Mouse (Mus musculus): ENCODE measurements around the gene Scml4. TPM values are rescaled to one million over a fixed set of nuclear protein-coding genes. Genes with fewer than 3 reads are reported as not detected.

The Scml4 gene
- polyA plus RNA-seq, 1 experiment from 2014 or later = 1.3 TPM

DNA sequence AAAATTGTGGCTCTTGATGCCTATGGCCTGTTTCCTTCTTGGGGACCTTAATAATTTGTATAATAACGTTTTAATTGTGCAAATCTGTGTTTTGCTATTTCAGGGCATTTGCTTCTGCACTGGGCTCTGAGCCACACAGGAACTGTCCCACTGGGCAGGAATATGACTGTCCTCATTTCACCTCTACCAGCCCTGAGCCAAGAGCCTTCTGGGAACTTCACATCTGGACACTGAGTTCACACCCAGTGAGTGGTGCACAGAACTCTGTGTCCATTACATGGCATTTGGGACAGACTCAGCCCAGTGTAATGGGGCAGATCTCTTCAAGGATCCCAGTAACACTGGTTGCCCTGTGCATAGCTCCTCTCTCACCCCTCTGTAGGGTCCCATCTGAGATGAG lies 16.8 kb upstream of the Scml4 start:
- 76% methylated on average over 1 of the region's 1 CpGs for WGBS
- Histone ChIP-seq H3K9ac (no peak overlapping the region), H3K4me1 (0 out of 2 replicates have a peak, but pooled peaks cover 5% of the 10 kb centered on the region), H3K27me3 (no peaks in the 10 kb centered on the region), H3K4me3 (no peak overlapping the region), H3K27ac (no peak overlapping the region), H3K9me3 (no peaks in the 10 kb centered on the region), H3K4me2 (no peak overlapping the region), H3K36me3 (peaks cover 3% of the 10 kb centered on the region; the same call in 1 of the 2 replicates)
- ATAC-seq (ENCODE audit: insufficient number of reproducible peaks, low FRiP score, low TSS enrichment, low read depth) = no peak

DNA sequence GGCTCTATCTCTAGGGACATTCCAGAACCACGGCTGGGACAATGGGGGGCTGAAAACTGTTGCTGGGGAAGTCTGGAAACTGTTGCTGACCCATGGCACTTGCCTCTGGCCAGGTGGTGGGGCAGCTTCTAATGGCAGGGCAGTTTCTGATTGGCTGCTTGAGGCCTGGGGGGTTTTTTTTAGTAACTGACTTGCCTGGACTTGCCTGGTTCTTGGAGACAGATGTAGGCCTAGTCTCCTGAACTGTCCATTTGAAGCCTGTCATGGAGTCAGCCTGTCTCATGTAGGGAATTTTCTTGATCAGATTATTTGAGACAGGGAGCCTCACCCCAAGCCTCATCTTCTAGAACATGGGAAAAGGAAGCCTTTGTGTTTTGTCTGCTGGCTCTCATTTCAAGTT lies 14.7 kb upstream of the Scml4 start:
- Histone ChIP-seq H3K27me3 (no peaks in the 10 kb centered on the region), H3K4me1 (0 out of 2 replicates have a peak, but pooled peaks cover 5% of the 10 kb centered on the region), H3K36me3 (no peaks in the 10 kb centered on the region), H3K9me3 (no peaks in the 10 kb centered on the region), H3K4me3 (no peak overlapping the region), H3K9ac (no peak overlapping the region), H3K27ac (no peak overlapping the region), H3K4me2 (no peak overlapping the region)
- 22% methylated on average over 1 of the region's 1 CpGs for WGBS
- ATAC-seq (ENCODE audit: insufficient number of reproducible peaks, low FRiP score, low TSS enrichment, low read depth) = no peak

DNA sequence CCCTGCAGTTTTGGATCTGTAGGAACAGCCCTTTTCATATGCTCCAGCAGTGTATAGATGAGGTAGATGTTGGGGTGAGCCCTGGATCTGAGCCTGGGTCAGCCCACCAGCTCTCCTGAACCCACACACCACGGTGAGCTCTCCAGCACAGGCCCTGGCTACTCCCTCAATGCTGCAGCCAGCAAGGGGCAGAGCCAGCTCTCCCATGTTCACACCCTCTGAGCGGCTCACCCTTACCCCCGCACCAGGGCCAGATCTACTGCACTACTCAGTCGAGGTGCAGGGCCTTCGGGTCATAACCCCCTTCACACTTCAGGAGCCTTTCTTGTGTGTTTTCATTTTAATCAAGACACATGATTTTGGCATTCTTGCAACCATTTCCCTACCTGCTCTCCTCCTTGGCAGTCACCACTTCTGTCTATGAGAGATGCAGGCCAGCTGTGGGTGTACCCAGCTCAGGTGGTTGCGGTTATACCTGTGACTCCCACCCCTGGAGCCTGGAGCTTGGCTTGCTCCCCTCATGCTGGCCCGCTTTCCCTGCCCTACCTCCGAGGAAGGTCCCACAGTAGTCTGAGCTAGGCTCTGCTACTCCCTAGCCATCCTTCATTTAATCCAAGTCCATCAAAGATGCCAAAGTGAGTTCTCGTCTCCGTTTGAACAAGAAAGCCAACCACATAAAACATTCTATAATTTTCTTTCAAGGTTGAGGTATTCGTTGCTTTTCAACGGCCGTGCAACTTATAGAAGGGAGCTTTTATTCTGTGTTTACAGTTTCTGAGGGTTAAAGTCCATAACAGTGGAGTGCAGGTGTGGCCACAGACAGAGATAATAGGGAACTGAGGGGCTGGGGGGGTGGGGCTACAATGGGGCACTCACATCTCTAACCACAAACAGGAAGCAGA lies 11.7 kb upstream of the Scml4 start:
- Histone ChIP-seq H3K4me1 (0 out of 2 replicates have a peak, but pooled peaks cover 5% of the 10 kb centered on the region), H3K36me3 (no peaks in the 10 kb centered on the region), H3K4me2 (no peak overlapping the region), H3K27ac (no peak overlapping the region), H3K4me3 (no peak overlapping the region), H3K27me3 (no peaks in the 10 kb centered on the region), H3K9ac (no peak overlapping the region), H3K9me3 (no peaks in the 10 kb centered on the region)
- 84% methylated on average over 13 of the region's 13 CpGs for WGBS
- ATAC-seq (ENCODE audit: insufficient number of reproducible peaks, low FRiP score, low TSS enrichment, low read depth) = no peak

DNA sequence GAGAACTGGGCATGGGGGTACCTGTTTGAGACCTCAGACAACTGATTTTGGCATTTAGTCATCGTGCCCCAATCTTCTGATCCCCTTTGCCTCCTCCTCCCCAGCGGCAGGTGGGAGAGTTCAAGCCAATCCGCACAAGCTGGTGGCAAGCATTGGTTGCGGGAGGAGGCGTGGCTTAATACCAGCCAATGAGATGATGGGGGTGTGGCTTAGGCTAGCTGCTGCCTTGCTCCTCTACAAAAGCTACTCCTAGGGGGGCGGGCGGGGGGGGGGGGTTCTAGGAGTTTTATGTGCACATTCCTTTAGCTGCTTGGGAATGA lies 11.1 kb upstream of the Scml4 start:
- Histone ChIP-seq H3K4me3 (no peak overlapping the region), H3K27ac (no peak overlapping the region), H3K9ac (no peak overlapping the region), H3K4me2 (no peak overlapping the region), H3K27me3 (no peaks in the 10 kb centered on the region), H3K36me3 (no peaks in the 10 kb centered on the region), H3K9me3 (no peaks in the 10 kb centered on the region), H3K4me1 (0 out of 2 replicates have a peak, but pooled peaks cover 5% of the 10 kb centered on the region)
- WGBS = 88% methylated on average over 7 of the region's 7 CpGs
- ATAC-seq (ENCODE audit: insufficient number of reproducible peaks, low FRiP score, low TSS enrichment, low read depth) = no peak

DNA sequence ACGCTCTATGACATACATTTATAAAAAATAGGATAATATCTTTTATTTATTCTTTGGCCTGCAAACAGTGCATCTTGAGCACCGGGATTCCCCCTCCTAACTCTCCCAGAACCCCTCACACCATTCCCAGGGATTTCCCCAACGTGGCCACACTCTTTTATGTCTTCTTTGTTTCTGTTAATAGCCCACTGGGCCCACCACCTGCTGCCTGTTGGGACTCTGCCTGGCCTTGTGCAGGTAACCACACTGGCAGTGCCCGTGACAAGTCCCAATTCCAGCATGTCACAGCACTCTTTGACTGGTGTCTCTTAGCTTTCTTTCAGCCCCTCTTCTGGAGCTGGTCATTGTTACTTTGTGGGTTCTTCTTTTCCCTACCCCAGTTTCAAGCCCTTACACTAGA lies 5.3 kb upstream of the Scml4 start:
- WGBS = 62% methylated on average over 4 of the region's 4 CpGs
- Histone ChIP-seq H3K9ac (no peak overlapping the region), H3K9me3 (no peaks in the 10 kb centered on the region), H3K4me3 (no peak overlapping the region), H3K4me2 (no peak overlapping the region), H3K36me3 (no peaks in the 10 kb centered on the region), H3K27me3 (no peaks in the 10 kb centered on the region), H3K27ac (no peak overlapping the region), H3K4me1 (peaks cover 7% of the 10 kb centered on the region; the same call in 1 of the 2 replicates)
- no peak for ATAC-seq (ENCODE audit: insufficient number of reproducible peaks, low FRiP score, low TSS enrichment, low read depth)

DNA sequence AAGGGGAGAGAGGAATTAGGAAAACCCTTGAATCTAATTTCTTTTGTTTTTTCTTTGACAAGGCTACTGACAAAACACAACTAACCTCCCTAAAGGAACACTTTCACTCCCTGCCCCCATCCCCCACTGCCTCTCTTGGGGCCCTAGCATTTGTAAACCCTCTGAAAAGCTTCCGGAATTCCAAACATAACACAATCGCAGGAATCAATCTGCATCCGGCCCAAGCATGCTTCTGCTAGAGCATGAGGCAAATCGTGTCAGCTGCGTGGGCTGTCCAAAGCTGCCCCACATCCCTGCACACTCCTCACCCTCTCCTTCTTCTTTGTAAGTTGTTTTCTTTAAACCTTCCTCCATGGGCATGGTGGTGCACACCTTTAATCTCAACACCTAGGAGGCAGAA lies 4.9 kb upstream of the Scml4 start:
- Histone ChIP-seq H3K9ac (no peak overlapping the region), H3K36me3 (no peaks in the 10 kb centered on the region), H3K4me1 (peaks cover 10% of the 10 kb centered on the region; the same call in 1 of the 2 replicates), H3K27ac (no peak overlapping the region), H3K4me3 (no peak overlapping the region), H3K27me3 (no peaks in the 10 kb centered on the region), H3K9me3 (no peaks in the 10 kb centered on the region), H3K4me2 (no peak overlapping the region)
- WGBS = 38% methylated on average over 5 of the region's 5 CpGs
- no peak for ATAC-seq (ENCODE audit: insufficient number of reproducible peaks, low FRiP score, low TSS enrichment, low read depth)

DNA sequence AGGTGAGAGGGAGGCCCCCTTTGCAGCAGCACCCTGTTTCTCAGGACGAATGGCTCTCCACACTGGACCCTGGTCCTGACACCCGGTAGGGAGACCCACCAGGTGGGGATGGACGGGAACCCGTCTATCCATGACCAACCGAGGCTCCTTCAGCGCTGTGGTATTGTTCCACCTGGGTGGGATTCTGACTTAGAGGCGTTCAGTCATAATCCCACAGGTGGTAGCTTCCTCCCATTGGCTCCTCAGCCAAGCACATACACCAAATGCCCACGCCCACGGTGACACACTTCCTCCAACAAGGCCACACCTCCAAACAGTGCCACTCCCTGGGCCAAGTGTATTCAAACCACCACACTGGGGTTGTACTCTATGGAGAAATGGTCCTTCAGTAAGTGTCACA lies 3.6 kb upstream of the Scml4 start:
- 98% methylated on average over 9 of the region's 9 CpGs for WGBS
- Histone ChIP-seq H3K36me3 (no peaks in the 10 kb centered on the region), H3K27me3 (0 out of 2 replicates have a peak, but pooled peaks cover 3% of the 10 kb centered on the region), H3K9me3 (no peaks in the 10 kb centered on the region), H3K9ac (no peak overlapping the region), H3K4me2 (no peak overlapping the region), H3K27ac (no peak overlapping the region), H3K4me3 (no peak overlapping the region), H3K4me1 (peaks cover 14% of the 10 kb centered on the region)
- no peak for ATAC-seq (ENCODE audit: insufficient number of reproducible peaks, low FRiP score, low TSS enrichment, low read depth)

DNA sequence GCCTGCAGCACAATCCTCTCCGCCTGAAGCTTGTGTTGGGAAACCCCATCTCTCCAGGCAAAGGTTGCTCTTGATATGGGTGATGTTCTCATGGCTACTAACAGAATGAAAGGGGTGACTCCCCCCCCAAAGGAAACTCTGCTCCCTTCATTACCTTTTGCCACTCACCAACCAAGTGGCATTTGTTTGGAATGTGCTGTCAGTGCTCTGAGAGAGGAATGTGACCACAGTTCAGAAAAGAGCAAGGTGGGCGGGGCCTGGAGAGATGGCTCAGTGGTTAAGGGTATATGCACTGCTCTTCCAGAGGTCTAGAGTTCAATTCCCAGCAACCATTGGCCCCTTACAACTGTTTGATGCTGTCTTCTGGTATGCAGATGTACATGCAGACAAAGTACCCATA lies 3.1 kb upstream of the Scml4 start:
- Histone ChIP-seq H3K4me1 (peaks cover 16% of the 10 kb centered on the region), H3K27me3 (0 out of 2 replicates have a peak, but pooled peaks cover 3% of the 10 kb centered on the region)
- 87% methylated on average over 2 of the region's 2 CpGs for WGBS

DNA sequence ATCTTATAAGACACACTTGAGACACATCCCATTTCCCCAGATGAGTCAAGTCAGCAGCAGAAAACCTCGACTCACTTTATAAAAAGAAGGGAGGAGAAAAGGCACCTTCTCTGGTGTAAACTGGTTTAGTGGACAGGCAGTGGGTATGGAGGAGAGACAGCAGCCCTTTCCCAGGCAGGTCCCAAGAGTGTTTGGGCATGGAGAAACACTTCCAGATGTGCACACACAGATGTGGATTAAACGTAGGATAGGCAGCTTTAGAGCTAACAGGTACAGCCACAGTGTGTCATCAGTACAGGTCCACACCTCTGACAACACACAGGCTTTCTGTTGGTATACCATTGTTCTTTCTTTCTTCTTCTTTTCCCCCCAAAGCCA lies 400 bp upstream of the Scml4 start:
- ATAC-seq (ENCODE audit: insufficient number of reproducible peaks, low FRiP score, low TSS enrichment, low read depth) = no peak
- H3K9me3 ChIP-seq = no peaks in the 10 kb centered on the region
- no peak overlapping the region for H3K9ac ChIP-seq
- no peaks in the 10 kb centered on the region for H3K36me3 ChIP-seq
- H3K4me3 ChIP-seq = no peak overlapping the region
- H3K4me1 ChIP-seq = peaks cover 35% of the 10 kb centered on the region
- 0 out of 2 replicates have a peak, but pooled peaks cover 3% of the 10 kb centered on the region for H3K27me3 ChIP-seq
- H3K27ac ChIP-seq = no peak overlapping the region
- 25% methylated on average over 2 of the region's 2 CpGs for WGBS
- no peak overlapping the region for H3K4me2 ChIP-seq

More for the DNA sequence above, 3.1 kb upstream of the Scml4 start:
- Histone ChIP-seq H3K9me3 (no peaks in the 10 kb centered on the region), H3K36me3 (no peaks in the 10 kb centered on the region), H3K27ac (no peak overlapping the region), H3K4me2 (no peak overlapping the region), H3K9ac (no peak overlapping the region), H3K4me3 (no peak overlapping the region)
- no peak for ATAC-seq (ENCODE audit: insufficient number of reproducible peaks, low FRiP score, low TSS enrichment, low read depth)

DNA sequence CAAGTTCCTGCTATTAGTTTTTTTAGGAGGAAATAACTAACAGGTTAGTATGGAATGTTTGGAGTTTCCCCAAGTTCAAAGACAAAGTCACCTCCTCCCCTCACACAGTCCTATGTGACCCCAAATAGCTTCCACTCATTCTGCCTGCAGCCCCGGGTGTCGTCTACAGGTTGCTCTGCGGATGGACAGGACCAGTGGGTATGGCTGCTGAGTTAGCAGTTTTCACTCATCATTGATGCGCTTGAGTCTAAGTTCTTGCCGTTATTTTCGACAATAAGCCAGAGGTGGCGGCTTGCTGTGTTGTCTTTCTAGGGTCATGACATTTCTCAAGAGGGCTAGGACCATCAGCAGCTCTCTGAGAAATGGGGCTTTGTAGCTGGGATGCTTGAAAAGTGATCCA lies 1.3 kb downstream of the Scml4 start:
- ATAC-seq (ENCODE audit: insufficient number of reproducible peaks, low FRiP score, low TSS enrichment, low read depth) = no peak
- Histone ChIP-seq H3K9me3 (no peaks in the 10 kb centered on the region), H3K4me1 (peaks cover 37% of the 10 kb centered on the region), H3K9ac (no peak overlapping the region), H3K4me3 (no peak overlapping the region), H3K36me3 (no peaks in the 10 kb centered on the region), H3K27ac (no peak overlapping the region), H3K4me2 (no peak overlapping the region), H3K27me3 (0 out of 2 replicates have a peak, but pooled peaks cover 7% of the 10 kb centered on the region)
- WGBS = 80% methylated on average over 7 of the region's 7 CpGs

DNA sequence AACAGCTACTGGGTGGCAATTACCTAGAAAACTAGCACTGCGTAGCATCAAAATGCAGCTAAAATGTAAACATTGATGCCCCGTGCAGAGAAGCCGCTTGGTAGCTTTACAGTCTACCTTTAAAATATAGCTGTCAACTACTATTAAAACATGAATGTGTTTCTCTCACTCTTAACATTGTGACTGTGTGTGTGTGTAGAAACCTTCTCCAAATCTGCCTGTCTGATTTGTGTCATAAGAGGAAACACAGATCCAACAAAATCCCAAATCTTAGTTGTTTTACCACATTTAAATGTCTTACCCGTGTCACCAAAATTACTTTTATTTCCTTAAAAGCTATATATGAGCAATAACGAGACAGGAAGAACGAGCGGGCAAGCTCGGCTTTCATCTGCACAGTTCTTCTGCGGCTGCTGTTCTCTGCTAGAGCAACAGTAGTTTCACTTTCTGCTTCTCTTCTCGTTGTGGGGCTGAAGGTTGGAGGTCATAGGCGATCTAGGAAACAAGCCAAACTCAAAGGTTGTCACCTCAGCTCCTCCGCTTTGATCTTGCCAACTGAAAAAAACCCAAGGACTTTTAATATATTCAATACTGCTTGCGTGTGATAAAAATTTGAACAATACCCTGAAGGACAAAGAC lies 2.1 kb downstream of the Scml4 start:
- ATAC-seq (ENCODE audit: insufficient number of reproducible peaks, low FRiP score, low TSS enrichment, low read depth) = no peak
- Histone ChIP-seq H3K27ac (no peak overlapping the region), H3K27me3 (0 out of 2 replicates have a peak, but pooled peaks cover 7% of the 10 kb centered on the region), H3K36me3 (no peaks in the 10 kb centered on the region), H3K9ac (no peak overlapping the region), H3K4me2 (peak overlapping the region; percentile 34), H3K9me3 (no peaks in the 10 kb centered on the region), H3K4me1 (peaks cover 37% of the 10 kb centered on the region), H3K4me3 (peak overlapping the region; percentile 22)
- 30% methylated on average over 13 of the region's 13 CpGs for WGBS

DNA sequence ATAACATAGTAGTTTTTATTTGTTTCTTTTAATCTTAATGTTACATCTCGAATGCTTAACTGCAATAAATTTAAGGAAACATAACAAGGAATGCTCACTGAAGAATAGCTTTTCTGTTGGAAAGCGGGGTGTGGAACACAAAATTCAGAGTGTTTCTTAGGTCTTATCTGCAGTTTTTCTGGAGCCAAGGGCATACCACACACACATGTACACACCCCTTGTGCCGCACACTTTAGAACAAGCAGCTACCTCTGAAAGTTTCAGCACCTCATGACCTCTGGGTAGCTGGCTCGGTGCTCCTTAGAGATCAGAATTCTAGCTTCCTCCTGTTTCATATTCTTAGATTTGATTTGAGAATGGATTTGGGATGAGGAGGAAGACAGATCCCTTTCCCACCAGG lies 2.6 kb downstream of the Scml4 start:
- H3K36me3 ChIP-seq = no peaks in the 10 kb centered on the region
- no peak overlapping the region for H3K4me3 ChIP-seq
- ATAC-seq (ENCODE audit: insufficient number of reproducible peaks, low FRiP score, low TSS enrichment, low read depth) = no peak
- H3K27ac ChIP-seq = no peak overlapping the region
- H3K4me1 ChIP-seq = peaks cover 37% of the 10 kb centered on the region
- H3K9me3 ChIP-seq = no peaks in the 10 kb centered on the region
- H3K27me3 ChIP-seq = 0 out of 2 replicates have a peak, but pooled peaks cover 7% of the 10 kb centered on the region
- no peak overlapping the region for H3K9ac ChIP-seq
- WGBS = 51% methylated on average over 4 of the region's 4 CpGs
- H3K4me2 ChIP-seq = peak overlapping the region; percentile 72; the same call in 1 of the 2 replicates
